Mouse (Mus musculus) intestine, postnatal 0 days (tissue): ENCODE measurements around the gene Trp73. TPM values are rescaled to one million over a fixed set of nuclear protein-coding genes. Genes with fewer than 3 reads are reported as not detected.

ENCODE experiments used
- ATAC-seq: fragments of 200-750 bp; cut with Nextera tagmentation; 2 replicates; pipeline ENCODE4 v1.8.0; 2017; ENCODE audit warnings: mild to moderate bottlenecking, moderate TSS enrichment, moderate library complexity
- H3K27ac ChIP-seq: fragments of 300-500 bp; sonication (generic); 2 replicates; pipeline ENCODE4 v1.5.1; 2014; ENCODE audit warnings: mild to moderate bottlenecking, low read depth, low read length, moderate library complexity
- H3K27me3 ChIP-seq: fragments of 300-500 bp; sonication (generic); replicated peaks from 2 replicates; pipeline ENCODE4 v1.6.1; 2014; ENCODE audit warnings: low read length, mixed read lengths; ENCODE audit not compliant: control insufficient read depth, insufficient read depth
- H3K36me3 ChIP-seq: fragments of 300-500 bp; sonication (generic); 2 replicates; pipeline ENCODE4 v1.6.1; 2014; ENCODE audit warnings: mild to moderate bottlenecking, moderate library complexity; ENCODE audit not compliant: control insufficient read depth, insufficient read depth
- H3K4me1 ChIP-seq: fragments of 300-500 bp; sonication (generic); replicated peaks from 2 replicates; pipeline ENCODE4 v1.6.1; 2014; ENCODE audit warnings: antibody characterized with exemption, low read length, mixed read lengths; ENCODE audit not compliant: control insufficient read depth, insufficient read depth
- H3K4me2 ChIP-seq: fragments of 300-500 bp; sonication (generic); replicated peaks from 2 replicates; pipeline ENCODE4 v1.6.1; 2014; ENCODE audit warnings: low read depth, mild to moderate bottlenecking, moderate library complexity
- H3K4me3 ChIP-seq: fragments of 300-500 bp; sonication (generic); 2 replicates; pipeline ENCODE4 v1.5.1; 2014; ENCODE audit warnings: low read depth, low read length
- H3K9ac ChIP-seq: fragments of 300-500 bp; sonication (generic); 2 replicates; pipeline ENCODE4 v1.6.1; 2014; ENCODE audit warnings: mild to moderate bottlenecking, low read depth, low read length
- H3K9me3 ChIP-seq: fragments of 300-500 bp; sonication (generic); 2 replicates; pipeline ENCODE4 v1.6.1; 2016; ENCODE audit warnings: mixed run types; ENCODE audit not compliant: control insufficient read depth
- CTCF ChIP-seq: sonication (generic); IDR thresholded peaks from 2 replicates; pipeline ENCODE4 v1.5.1; 2016; ENCODE audit warnings: low read depth, mild to moderate bottlenecking, control low read depth, antibody characterized with exemption, moderate library complexity
- WGBS: fragments of 180-500 bp; shearing (Covaris S2); extraction: QIAGEN DNeasy Blood & Tissue Kit; methylation state at CpG from one replicate; pipeline ENCODE4 v1.1.7; 2014; 5-methylcytosine and 5-hydroxymethylcytosine counted together
- polyA plus RNA-seq: library from polyadenylated mRNA; unstranded; fragments of >200 nt; fragmentation: Nextera tagmentation; extraction: Ambion mirVana; gene quantifications from 2 replicates; pipeline ENCODE4 v1.2.1, GENCODE M21; 2015

Trp73 gene
- polyA plus RNA-seq, 1 experiment from 2014 or later, result 0.03 TPM

DNA sequence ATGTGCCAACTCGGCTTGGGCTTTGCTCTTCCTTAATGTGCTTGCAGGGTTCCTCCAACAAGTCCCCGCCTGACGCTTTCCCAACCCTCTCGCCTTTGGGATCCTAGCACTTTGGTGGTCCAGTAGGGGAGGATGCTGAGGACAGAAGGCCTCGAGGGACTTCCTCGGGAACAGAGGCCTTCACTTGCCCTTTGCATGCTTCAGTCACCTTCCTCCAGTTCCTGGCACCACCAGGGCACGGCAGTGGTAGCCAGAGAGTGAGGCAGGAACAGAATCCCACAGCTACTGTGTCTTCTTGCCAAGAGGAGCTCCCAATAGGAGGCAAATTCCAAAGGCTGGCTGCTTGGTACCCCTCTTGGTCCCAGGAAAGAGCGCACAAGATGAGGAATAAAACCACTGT, 36.6 kb downstream of the Trp73 start:
- Histone ChIP-seq H3K27me3 (no peaks in the 10 kb centered on the region), H3K4me3 (no peak overlapping the region), H3K9me3 (no peaks in the 10 kb centered on the region), H3K9ac (no peak overlapping the region), H3K4me1 (no peaks in the 10 kb centered on the region), H3K27ac (no peak overlapping the region), H3K4me2 (no peak overlapping the region), H3K36me3 (no peaks in the 10 kb centered on the region)
- TF ChIP-seq CTCF, result no peak
- ATAC-seq, result no peak
- WGBS, result 71% methylated on average over 8 of the region's 8 CpGs

DNA sequence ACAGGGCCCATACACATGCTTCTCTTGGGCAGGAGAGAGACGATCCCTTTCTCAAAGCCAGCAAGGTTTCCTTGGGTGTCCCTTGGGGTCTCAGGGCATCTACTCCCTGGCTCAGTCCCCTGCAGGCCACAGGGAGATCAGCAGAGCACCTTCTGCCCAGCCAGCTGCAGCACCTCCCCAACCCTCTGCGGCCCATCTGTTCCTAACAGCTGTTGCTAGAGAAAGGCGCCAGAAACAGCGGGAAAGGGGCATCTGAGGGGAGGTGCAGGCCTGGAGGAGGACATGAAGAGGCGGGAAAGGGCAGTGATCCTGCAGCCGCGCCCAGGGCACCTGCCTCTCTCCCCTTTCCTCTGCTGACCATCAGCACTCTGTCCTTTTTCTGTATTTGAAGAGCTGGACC, 40.6 kb downstream of the Trp73 start:
- TF ChIP-seq CTCF, result no peak
- Histone ChIP-seq H3K36me3 (no peaks in the 10 kb centered on the region), H3K9ac (no peak overlapping the region), H3K27me3 (no peaks in the 10 kb centered on the region), H3K9me3 (no peaks in the 10 kb centered on the region), H3K4me2 (no peak overlapping the region), H3K4me3 (no peak overlapping the region), H3K4me1 (no peaks in the 10 kb centered on the region), H3K27ac (no peak overlapping the region)
- WGBS, result 50% methylated on average over 7 of the region's 7 CpGs
- no peak for ATAC-seq

DNA sequence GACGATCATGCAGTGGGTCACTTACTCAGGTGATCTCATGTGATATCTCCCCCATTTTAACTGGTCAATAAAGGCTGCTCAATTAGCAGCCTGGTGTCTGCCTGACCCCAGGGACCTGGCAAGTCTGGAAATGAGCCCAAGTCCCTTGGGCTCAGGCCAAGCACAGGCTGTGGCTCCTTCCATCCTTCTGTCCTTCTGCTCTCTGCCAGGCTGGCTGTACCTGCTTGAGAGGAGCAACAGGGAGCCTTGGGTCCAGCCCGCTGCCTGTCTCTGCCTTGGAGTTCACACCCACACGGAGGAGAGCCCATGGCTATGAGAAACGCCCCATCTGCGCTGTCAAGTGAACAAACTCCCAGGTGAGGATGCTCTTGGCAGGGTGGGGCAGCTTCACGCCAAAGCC, 43.9 kb downstream of the Trp73 start:
- no peak overlapping the region for H3K4me3 ChIP-seq
- 30% methylated on average over 6 of the region's 6 CpGs for WGBS
- no peaks in the 10 kb centered on the region for H3K36me3 ChIP-seq
- TF ChIP-seq CTCF, result no peak
- no peaks in the 10 kb centered on the region for H3K4me1 ChIP-seq
- no peaks in the 10 kb centered on the region for H3K9me3 ChIP-seq
- no peak overlapping the region for H3K4me2 ChIP-seq
- no peak overlapping the region for H3K9ac ChIP-seq
- H3K27ac ChIP-seq, result no peak overlapping the region
- no peaks in the 10 kb centered on the region for H3K27me3 ChIP-seq
- ATAC-seq, result no peak

DNA sequence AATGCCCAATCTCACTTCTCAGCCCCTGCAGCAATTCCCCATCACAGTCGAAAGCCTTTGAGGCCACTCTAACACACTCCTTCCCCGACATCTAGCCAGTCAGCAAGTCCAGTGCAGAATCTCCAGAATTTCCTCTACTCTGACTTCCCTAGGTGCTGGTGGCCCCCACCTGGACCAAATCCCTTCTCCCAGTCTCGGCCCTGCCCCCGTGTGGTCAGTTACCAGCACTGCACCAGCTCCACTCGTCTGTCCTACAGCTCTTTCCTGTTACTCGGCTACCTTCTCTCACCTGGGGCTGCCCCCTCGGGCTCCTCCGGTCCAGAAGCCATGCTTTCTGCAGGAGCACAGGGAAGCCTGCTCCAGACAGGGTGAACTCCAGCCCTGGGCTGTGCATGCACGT, 46.8 kb downstream of the Trp73 start:
- Histone ChIP-seq H3K4me1 (no peaks in the 10 kb centered on the region), H3K4me2 (no peak overlapping the region), H3K9me3 (no peaks in the 10 kb centered on the region), H3K9ac (no peak overlapping the region), H3K4me3 (no peak overlapping the region), H3K27me3 (no peaks in the 10 kb centered on the region), H3K27ac (no peak overlapping the region), H3K36me3 (no peaks in the 10 kb centered on the region)
- ATAC-seq, result no peak
- peak; percentile 76 for TF ChIP-seq CTCF
- WGBS, result 18% methylated on average over 9 of the region's 9 CpGs

DNA sequence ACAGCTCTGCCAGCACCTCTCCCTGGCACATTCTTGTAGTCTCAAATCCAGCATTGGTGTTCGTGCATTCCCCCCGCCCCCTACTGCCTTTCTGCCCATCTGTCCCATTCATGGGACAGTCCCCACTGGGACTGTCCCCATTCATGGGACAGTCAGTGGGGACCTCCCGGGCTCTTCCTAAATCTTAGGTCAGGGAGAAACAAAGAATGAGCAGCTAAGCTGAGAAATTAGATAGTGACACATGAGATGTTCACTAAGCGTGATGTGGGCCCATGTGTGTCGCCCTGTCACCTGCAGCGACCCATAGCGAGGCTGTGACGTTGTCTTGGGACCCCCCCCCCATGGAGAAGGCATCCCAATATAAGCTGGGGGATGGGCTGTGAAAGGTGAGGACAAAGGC, 48.7 kb downstream of the Trp73 start:
- no peak overlapping the region for H3K4me3 ChIP-seq
- 78% methylated on average over 8 of the region's 8 CpGs for WGBS
- H3K36me3 ChIP-seq, result no peaks in the 10 kb centered on the region
- H3K4me1 ChIP-seq, result no peaks in the 10 kb centered on the region
- no peak overlapping the region for H3K4me2 ChIP-seq
- no peak overlapping the region for H3K27ac ChIP-seq
- no peak overlapping the region for H3K9ac ChIP-seq
- H3K27me3 ChIP-seq, result no peaks in the 10 kb centered on the region
- no peak for TF ChIP-seq CTCF
- no peak for ATAC-seq
- no peaks in the 10 kb centered on the region for H3K9me3 ChIP-seq

DNA sequence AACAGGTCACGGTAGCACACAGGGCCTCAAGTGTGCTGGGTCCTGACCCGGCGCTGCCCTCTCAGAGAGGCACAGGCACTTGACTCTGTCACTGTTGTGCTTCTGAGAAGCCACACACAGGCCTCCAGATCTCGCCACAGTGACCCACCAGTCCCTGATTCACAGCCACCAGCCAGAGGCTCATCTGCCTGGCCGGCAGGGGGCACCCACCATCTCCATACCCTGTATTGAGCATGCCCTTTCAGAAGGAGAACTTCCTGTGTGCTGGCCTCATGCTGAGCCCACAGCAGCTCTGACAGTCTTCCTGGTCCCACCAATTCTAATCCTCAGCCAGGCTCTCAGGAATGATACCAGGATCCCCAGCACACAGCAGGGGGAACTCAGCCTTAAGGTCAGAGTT, 50.8 kb downstream of the Trp73 start:
- H3K9me3 ChIP-seq, result no peaks in the 10 kb centered on the region
- no peak overlapping the region for H3K4me3 ChIP-seq
- H3K9ac ChIP-seq, result no peak overlapping the region
- WGBS, result 52% methylated on average over 5 of the region's 5 CpGs
- no peak overlapping the region for H3K4me2 ChIP-seq
- ATAC-seq, result no peak
- H3K36me3 ChIP-seq, result no peaks in the 10 kb centered on the region
- H3K4me1 ChIP-seq, result no peaks in the 10 kb centered on the region
- H3K27ac ChIP-seq, result no peak overlapping the region
- peak; percentile 44 for TF ChIP-seq CTCF
- H3K27me3 ChIP-seq, result no peaks in the 10 kb centered on the region

DNA sequence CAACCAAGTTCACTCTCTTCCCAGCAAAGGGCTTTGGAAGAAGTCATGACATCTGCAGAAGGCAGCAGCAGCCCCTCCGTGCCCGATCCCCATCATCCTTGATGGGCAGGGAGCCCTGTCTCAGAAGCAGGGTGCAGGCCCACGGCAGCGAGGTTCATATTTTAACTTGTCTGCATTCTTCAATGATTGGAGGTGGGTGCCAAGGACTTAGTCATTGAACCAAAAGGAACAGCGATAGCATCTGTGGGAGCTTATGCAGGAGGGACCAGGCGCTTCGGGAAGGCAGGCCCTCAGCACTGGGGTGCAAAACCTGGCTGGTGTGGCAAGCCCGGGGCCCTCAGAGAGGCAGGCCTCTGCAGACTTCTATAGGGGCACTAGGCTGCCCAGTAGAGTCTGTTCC, 53.6 kb downstream of the Trp73 start:
- Histone ChIP-seq H3K27me3 (peaks cover 13% of the 10 kb centered on the region), H3K9me3 (no peaks in the 10 kb centered on the region), H3K36me3 (no peaks in the 10 kb centered on the region), H3K27ac (no peak overlapping the region), H3K9ac (no peak overlapping the region), H3K4me2 (no peak overlapping the region), H3K4me1 (no peaks in the 10 kb centered on the region), H3K4me3 (no peak overlapping the region)
- no peak for TF ChIP-seq CTCF
- no peak for ATAC-seq
- 87% methylated on average over 8 of the region's 8 CpGs for WGBS
